Mouse (Mus musculus) erythroblast, embryonic 14.5 days (primary cell): ENCODE data around the gene Slc22a13.

ENCODE experiments used
- GATA1 ChIP-seq: IDR thresholded peaks from 2 replicates; pipeline ENCODE4 v1.6.1; 2012; ENCODE audit warnings: low read length, inconsistent platforms, mixed read lengths
- TAL1 ChIP-seq: IDR thresholded peaks from 3 replicates; pipeline ENCODE4 v1.6.1; 2012; ENCODE audit warnings: low read length, inconsistent platforms, mixed read lengths

GRCm38 (mm10) chr9:119254187-119254586 is 45.3 kb upstream of the Slc22a13 start:
- TF ChIP-seq GATA1 (no peak), TAL1 (no peak)
